Mouse (Mus musculus): Measurements from ENCODE around the gene Enc1. TPM values are rescaled to one million over a fixed set of nuclear protein-coding genes. Genes with fewer than 3 reads are reported as not detected.

Enc1 gene
- polyA plus RNA-seq, 1 experiment from 2014 or later: 10.4 TPM

DNA sequence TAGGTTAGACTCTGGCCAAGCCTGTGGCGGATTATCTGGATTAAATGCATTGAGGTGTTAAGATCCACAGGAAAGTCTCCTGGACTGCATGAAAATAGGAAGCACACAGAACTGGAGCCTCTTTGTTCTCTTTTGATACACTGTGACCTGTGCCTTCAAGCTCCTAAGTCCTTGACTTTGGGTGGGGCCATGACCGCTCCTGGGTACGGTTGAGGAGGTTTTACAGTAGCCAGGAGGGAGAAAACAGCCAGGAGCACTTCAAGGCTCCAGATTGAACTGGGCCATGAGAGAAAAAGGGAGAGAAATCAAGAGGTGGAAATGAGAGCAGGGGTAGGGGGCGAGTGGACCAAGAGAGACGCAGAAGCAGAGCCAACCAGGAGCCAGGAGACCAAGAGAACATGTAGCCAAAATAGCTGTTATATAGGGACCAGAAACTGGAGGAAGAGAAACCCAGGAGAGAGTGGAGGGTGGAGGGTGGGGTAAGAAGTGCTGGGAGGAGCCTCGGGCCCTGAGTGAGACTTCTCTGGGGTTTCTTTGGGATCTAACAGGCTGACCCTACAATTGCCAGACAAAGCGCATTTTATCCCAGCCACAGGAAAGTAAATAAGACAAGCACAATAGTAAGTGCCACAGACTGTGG is 33.3 kb upstream of the Enc1 start:
- Histone ChIP-seq H3K4me1 (0 out of 2 replicates have a peak, but pooled peaks cover 3% of the 10 kb centered on the region), H3K27me3 (no peaks in the 10 kb centered on the region), H3K36me3 (no peaks in the 10 kb centered on the region), H3K4me3 (no peak overlapping the region), H3K4me2 (no peak overlapping the region), H3K27ac (no peak overlapping the region), H3K9ac (no peak overlapping the region), H3K9me3 (no peaks in the 10 kb centered on the region)
- no peak for ATAC-seq (ENCODE audit: insufficient number of reproducible peaks, low FRiP score, low TSS enrichment, low read depth)
- 84% methylated on average over 7 of the region's 7 CpGs for WGBS

DNA sequence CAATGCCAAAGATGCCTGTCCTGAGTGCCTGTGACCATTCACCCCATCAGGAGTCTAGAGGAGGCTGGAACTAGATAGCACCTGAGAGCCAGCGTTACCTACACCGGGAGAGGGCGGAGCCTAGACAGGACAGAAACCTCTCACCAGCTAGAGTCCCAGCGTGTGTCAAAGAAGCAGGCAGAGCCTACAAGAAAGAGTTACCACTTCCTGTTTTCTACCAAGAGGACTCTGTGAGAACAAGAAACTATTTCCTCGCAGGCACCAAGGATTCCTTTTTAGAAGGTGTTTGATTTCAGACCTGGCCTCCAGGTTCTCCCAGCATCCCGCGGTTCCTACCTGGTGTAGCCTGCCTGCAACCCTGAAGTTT is 32.8 kb upstream of the Enc1 start:
- Histone ChIP-seq H3K9ac (no peak overlapping the region), H3K36me3 (no peaks in the 10 kb centered on the region), H3K4me1 (0 out of 2 replicates have a peak, but pooled peaks cover 3% of the 10 kb centered on the region), H3K27ac (no peak overlapping the region), H3K9me3 (no peaks in the 10 kb centered on the region), H3K27me3 (no peaks in the 10 kb centered on the region), H3K4me2 (no peak overlapping the region), H3K4me3 (no peak overlapping the region)
- WGBS: 53% methylated on average over 7 of the region's 7 CpGs
- ATAC-seq (ENCODE audit: insufficient number of reproducible peaks, low FRiP score, low TSS enrichment, low read depth): no peak

DNA sequence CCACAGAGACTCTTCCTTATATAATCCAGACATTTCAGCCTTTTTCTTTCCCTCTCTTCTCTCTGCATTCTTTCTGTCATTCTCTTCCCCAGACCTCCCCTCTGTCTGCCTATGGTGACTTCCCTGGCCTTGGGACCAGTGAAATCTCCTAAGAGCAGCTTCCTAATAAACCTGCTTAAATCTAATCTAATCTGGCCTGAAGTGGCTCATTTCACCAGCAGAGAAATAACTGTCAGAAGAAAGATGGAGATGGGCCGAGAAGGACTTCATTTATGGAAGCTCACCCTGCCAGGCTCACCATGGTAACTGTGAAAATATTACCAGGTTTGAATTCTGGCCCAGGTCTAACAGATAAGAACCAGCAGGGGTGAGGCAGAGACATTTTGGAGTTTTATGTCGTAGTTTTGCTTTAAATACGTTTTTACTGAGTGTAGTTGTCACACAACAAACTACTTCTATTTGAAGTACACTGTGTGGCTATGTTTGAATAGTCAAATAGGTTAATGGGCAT is 32.4 kb upstream of the Enc1 start:
- H3K4me2 ChIP-seq: no peak overlapping the region
- no peak overlapping the region for H3K27ac ChIP-seq
- H3K9ac ChIP-seq: no peak overlapping the region
- 62% methylated on average over 3 of the region's 3 CpGs for WGBS
- H3K36me3 ChIP-seq: no peaks in the 10 kb centered on the region
- no peak for ATAC-seq (ENCODE audit: insufficient number of reproducible peaks, low FRiP score, low TSS enrichment, low read depth)
- H3K4me3 ChIP-seq: no peak overlapping the region
- no peaks in the 10 kb centered on the region for H3K27me3 ChIP-seq
- no peaks in the 10 kb centered on the region for H3K9me3 ChIP-seq
- 0 out of 2 replicates have a peak, but pooled peaks cover 3% of the 10 kb centered on the region for H3K4me1 ChIP-seq

DNA sequence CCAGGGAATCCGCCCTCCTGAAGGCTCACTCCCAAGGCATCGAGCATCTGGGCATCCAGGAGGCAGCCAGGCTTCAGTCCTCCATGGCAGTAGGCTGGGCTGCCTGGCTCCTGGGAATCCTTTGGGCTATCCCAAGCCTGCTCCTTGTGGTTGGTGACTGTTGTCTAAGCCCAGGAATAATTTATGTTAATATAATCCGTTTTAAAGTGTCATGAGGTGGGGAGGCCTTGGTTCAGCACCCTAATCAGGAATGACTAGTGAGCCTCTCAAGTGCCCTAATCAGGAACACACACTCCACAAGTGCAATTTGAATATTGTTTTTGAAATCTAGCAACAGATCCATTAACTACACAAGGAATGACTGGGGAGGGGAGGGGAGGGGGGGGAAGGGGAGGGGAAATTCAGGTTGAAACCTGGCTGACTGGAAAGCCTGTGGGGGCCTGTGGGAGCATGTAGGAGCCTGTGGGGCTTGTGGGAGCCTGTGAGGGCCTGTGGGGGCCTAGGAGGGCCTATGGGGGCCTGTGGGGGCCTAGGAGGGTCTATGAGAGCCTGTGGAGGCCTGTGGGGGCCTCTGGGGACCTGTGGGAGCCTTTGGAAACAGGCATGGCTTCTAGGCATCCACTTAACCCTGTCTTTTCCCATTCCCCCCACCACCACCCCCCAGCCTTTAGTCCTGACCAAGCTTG is 26.2 kb upstream of the Enc1 start:
- 68% methylated on average over 3 of the region's 3 CpGs for WGBS
- no peak for ATAC-seq (ENCODE audit: insufficient number of reproducible peaks, low FRiP score, low TSS enrichment, low read depth)
- no peak overlapping the region for H3K4me2 ChIP-seq
- peaks cover 18% of the 10 kb centered on the region for H3K4me1 ChIP-seq
- no peaks in the 10 kb centered on the region for H3K36me3 ChIP-seq
- H3K4me3 ChIP-seq: no peak overlapping the region
- no peaks in the 10 kb centered on the region for H3K27me3 ChIP-seq
- H3K27ac ChIP-seq: no peak overlapping the region
- no peak overlapping the region for H3K9ac ChIP-seq
- no peaks in the 10 kb centered on the region for H3K9me3 ChIP-seq

DNA sequence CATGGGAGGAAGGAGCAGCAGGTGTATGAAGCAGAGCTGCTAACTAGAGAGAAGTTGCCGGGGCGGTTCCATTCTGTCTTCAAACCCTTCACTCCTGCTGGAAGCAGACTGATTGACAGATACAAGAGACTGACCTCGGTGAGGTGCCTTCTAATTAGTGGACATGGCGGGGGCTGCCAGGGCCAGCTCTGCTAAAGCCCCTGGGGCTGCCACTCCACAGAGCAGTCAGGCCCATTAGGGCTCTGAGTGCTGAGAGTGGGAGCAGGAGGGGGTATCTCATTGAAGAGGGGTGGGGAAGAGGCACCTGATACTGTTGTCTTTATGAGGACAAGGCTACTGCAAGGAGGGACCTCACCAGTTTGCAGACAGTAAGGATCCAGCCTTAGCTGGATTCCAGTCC is 25.3 kb upstream of the Enc1 start:
- no peaks in the 10 kb centered on the region for H3K9me3 ChIP-seq
- H3K4me2 ChIP-seq: no peak overlapping the region
- no peaks in the 10 kb centered on the region for H3K36me3 ChIP-seq
- WGBS: 35% methylated on average over 4 of the region's 4 CpGs
- H3K9ac ChIP-seq: no peak overlapping the region
- H3K4me1 ChIP-seq: peaks cover 18% of the 10 kb centered on the region
- no peaks in the 10 kb centered on the region for H3K27me3 ChIP-seq
- no peak for ATAC-seq (ENCODE audit: insufficient number of reproducible peaks, low FRiP score, low TSS enrichment, low read depth)
- H3K4me3 ChIP-seq: no peak overlapping the region
- H3K27ac ChIP-seq: no peak overlapping the region

DNA sequence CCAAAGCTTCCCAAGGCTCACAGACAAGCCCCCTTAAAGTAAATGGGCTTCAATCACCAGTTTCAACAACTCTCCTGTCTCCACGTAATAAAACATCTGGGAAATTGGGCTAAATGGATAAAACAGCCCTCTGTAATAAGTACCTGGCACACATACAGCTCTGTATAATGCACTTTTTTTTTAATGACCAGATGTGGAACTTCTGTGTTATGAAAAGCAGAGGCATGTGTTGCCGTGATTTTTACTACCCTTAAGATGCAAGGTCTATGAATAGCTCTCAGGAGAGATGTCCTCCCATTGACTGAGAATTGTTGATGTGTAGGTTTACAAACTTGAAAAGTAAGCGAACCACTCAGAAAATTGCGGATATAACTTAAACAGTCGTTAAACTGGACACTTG is 24.7 kb upstream of the Enc1 start:
- 20% methylated on average over 5 of the region's 5 CpGs for WGBS
- no peaks in the 10 kb centered on the region for H3K27me3 ChIP-seq
- no peak for ATAC-seq (ENCODE audit: insufficient number of reproducible peaks, low FRiP score, low TSS enrichment, low read depth)
- peaks cover 18% of the 10 kb centered on the region for H3K4me1 ChIP-seq
- no peak overlapping the region for H3K27ac ChIP-seq
- no peaks in the 10 kb centered on the region for H3K36me3 ChIP-seq
- no peaks in the 10 kb centered on the region for H3K9me3 ChIP-seq
- no peak overlapping the region for H3K4me3 ChIP-seq
- no peak overlapping the region for H3K4me2 ChIP-seq
- H3K9ac ChIP-seq: no peak overlapping the region

DNA sequence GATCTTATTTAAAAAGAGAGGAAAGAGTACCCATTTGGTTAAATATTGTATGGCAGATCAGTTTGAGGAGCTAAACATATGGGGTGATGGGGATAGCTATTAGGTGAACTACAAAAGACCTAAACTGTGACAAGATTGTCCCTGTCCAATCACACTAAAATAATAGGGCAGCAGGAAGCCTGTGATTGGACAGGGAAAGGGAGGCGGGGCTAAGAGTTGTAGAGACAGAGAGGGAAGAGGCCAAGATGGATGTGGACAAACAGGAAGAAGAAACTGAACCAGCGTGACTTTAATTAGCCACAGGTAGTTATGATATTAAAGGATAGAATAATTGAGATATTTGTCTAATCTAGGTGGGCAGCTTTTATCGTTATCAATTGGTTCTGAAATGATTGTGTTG is 20.9 kb upstream of the Enc1 start:
- H3K36me3 ChIP-seq: no peaks in the 10 kb centered on the region
- ATAC-seq (ENCODE audit: insufficient number of reproducible peaks, low FRiP score, low TSS enrichment, low read depth): no peak
- WGBS: 92% methylated on average over 3 of the region's 3 CpGs
- H3K4me2 ChIP-seq: no peak overlapping the region
- no peak overlapping the region for H3K4me3 ChIP-seq
- no peak overlapping the region for H3K27ac ChIP-seq
- H3K27me3 ChIP-seq: no peaks in the 10 kb centered on the region
- no peaks in the 10 kb centered on the region for H3K9me3 ChIP-seq
- peaks cover 20% of the 10 kb centered on the region for H3K4me1 ChIP-seq
- H3K9ac ChIP-seq: no peak overlapping the region

DNA sequence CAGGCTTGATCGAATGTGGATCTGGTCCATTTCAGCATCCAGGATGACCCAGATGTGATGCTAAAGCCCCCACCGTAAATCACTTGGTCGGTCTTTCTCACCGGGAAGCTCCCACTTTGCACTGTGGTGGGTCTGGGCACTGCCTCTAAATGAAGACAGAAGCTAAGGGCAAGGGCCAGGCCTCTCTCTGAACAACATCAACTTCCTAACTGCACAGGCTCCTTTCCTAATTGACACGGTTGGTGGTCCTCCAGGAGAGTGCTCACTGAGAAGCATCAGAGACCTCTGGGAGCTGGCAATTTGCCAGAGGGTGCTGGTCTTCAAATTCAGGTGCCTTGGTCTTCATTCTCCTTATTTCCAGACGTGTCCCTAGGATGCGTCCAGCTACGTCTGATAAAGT is 17.0 kb upstream of the Enc1 start:
- no peak for ATAC-seq (ENCODE audit: insufficient number of reproducible peaks, low FRiP score, low TSS enrichment, low read depth)
- Histone ChIP-seq H3K4me3 (no peak overlapping the region), H3K27me3 (no peaks in the 10 kb centered on the region), H3K4me1 (peaks cover 7% of the 10 kb centered on the region), H3K9me3 (no peaks in the 10 kb centered on the region), H3K36me3 (no peaks in the 10 kb centered on the region), H3K4me2 (no peak overlapping the region), H3K27ac (no peak overlapping the region), H3K9ac (no peak overlapping the region)
- WGBS: 59% methylated on average over 8 of the region's 8 CpGs

DNA sequence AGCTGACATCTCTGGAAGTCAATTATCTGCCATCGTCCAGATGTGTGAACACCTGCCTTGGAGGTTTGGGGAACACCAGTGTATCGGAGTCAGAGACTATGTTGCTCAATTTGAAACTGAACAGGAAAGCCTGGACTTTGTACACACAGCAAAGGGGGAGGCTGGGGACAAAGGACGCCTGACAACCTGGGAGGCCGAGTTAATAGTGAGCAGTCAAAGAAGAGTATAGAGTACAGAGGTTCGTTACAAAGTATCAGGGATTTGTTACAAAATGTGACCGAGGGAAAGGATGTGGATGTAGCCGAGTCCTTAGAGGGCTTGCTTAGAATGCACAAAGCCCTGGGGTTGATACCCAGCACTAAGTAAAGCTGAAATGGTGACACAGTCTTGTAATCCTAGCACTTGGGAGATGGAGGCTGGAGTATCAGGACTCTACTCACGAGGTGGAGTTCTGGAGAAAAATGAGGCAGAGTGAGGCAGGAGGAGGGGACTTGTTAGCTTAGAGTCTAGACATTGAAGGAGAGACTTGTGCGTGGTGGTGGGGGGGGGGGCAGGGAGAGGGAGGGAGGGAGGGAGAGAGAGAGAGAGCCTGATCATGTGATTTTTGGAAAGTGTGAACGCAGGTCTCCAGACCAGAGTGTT is 16.4 kb upstream of the Enc1 start:
- peaks cover 7% of the 10 kb centered on the region for H3K4me1 ChIP-seq
- H3K4me2 ChIP-seq: no peak overlapping the region
- no peaks in the 10 kb centered on the region for H3K27me3 ChIP-seq
- H3K36me3 ChIP-seq: no peaks in the 10 kb centered on the region
- no peak for ATAC-seq (ENCODE audit: insufficient number of reproducible peaks, low FRiP score, low TSS enrichment, low read depth)
- no peak overlapping the region for H3K27ac ChIP-seq
- 58% methylated on average over 10 of the region's 10 CpGs for WGBS
- no peaks in the 10 kb centered on the region for H3K9me3 ChIP-seq
- no peak overlapping the region for H3K9ac ChIP-seq
- no peak overlapping the region for H3K4me3 ChIP-seq

DNA sequence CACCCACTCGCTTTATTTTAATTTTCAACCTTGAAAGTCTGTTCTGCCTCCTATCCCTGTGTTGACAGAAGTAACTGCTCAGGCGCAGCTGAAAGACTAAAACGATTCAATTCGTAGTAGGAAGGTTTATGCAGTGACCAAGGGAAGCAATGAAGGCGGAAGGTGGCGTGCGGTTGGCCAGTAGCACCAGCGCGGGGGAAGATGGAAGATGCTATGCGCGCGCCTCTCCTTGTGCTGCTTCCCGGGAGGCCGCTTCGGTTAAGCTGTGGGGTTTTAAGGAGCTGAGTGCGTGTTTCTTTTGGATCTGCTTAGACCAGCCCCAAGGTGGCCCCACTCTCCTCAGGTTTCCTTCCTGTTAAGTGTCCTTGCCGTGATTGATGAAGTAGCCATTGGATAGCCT is 15.8 kb upstream of the Enc1 start:
- Histone ChIP-seq H3K9ac (no peak overlapping the region), H3K27me3 (no peaks in the 10 kb centered on the region), H3K4me3 (no peak overlapping the region), H3K27ac (no peak overlapping the region), H3K4me2 (no peak overlapping the region), H3K36me3 (no peaks in the 10 kb centered on the region), H3K9me3 (no peaks in the 10 kb centered on the region), H3K4me1 (peaks cover 7% of the 10 kb centered on the region)
- ATAC-seq (ENCODE audit: insufficient number of reproducible peaks, low FRiP score, low TSS enrichment, low read depth): no peak
- 65% methylated on average over 17 of the region's 17 CpGs for WGBS

DNA sequence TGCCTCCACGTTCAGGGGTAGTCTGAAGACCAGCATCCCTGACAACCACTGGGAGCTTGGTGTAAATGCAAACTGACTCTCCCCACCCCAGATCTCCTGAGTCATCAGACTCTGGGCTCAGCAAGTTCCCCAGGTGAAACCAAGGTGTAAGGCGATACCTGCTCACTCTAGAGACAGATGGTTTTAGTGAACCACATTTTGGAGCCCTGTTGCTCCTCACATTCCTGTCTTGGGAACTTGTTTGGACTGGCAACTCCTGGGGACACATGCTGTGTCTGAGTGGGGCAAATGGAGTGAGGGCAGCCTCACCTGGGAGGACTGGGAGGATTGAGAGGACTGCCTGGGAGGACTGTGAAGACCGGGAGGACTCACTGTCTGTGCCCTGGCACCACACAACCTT is 13.1 kb upstream of the Enc1 start:
- Histone ChIP-seq H3K9ac (no peak overlapping the region), H3K27me3 (no peaks in the 10 kb centered on the region), H3K9me3 (no peaks in the 10 kb centered on the region), H3K36me3 (no peaks in the 10 kb centered on the region), H3K4me1 (peaks cover 7% of the 10 kb centered on the region), H3K27ac (no peak overlapping the region), H3K4me3 (no peak overlapping the region), H3K4me2 (no peak overlapping the region)
- WGBS: 82% methylated on average over 3 of the region's 3 CpGs
- ATAC-seq (ENCODE audit: insufficient number of reproducible peaks, low FRiP score, low TSS enrichment, low read depth): no peak

DNA sequence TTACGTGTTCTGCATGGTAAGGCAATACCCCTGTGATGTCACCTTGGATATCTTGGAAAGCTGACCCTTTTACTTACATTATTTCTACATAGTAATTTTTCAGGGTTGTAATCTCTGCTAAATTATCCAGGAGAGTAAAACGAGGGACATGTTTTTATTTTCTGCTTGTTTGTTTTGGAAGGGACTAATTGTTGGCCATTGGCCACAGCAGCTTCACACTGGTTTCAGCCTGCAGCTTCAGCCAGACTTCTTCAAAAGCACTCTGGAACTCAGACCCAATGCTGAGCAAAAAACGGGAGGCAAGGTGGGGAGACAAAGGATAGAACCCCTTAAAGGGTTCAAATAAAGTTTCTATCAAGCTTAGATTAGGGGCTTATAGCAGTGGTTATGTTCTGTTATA is 10.8 kb upstream of the Enc1 start:
- Histone ChIP-seq H3K4me2 (no peak overlapping the region), H3K4me3 (no peak overlapping the region), H3K4me1 (peaks cover 2% of the 10 kb centered on the region), H3K27me3 (no peaks in the 10 kb centered on the region), H3K9me3 (no peaks in the 10 kb centered on the region), H3K9ac (no peak overlapping the region), H3K36me3 (no peaks in the 10 kb centered on the region), H3K27ac (no peak overlapping the region)
- no peak for ATAC-seq (ENCODE audit: insufficient number of reproducible peaks, low FRiP score, low TSS enrichment, low read depth)
- WGBS: 66% methylated on average over 3 of the region's 3 CpGs
